Mouse (Mus musculus) kidney, adult 18-20 months (tissue): ENCODE measurements around the gene Dnase1.
"Not testable (repeated sequence)": the region's sequence is repeated elsewhere in the genome, so short reads cannot be mapped to it uniquely, and the experiment has no call there.

Experiments used
- DNase-seq: peaks from one replicate; pipeline ENCODE4 v3.0.0; 2021

The Dnase1 gene

DNA sequence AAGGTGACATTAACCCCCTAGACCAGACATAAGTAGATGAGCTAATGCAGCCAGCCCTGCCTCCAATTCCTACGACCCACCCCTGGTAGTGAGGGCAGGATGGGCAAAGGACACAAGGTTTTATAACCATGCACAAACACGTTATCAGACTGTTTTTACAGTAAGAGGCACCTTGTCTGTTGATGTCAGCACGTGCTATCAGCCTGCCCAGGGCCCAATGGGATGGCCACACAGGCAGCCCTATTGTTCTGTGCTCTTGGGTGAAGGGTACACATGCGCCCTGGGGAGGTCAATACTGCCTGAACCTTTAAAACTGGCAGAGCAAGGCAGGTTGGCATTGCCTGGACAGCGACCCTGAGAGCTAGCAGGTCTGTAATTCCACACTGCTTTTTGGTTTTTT is at the start of gene Dnase1:
Dnase1 (plus strand) TSS at position 136 of the 400 bp plus-strand sequence.
- peak; percentile 59 for DNase-seq

DNA sequence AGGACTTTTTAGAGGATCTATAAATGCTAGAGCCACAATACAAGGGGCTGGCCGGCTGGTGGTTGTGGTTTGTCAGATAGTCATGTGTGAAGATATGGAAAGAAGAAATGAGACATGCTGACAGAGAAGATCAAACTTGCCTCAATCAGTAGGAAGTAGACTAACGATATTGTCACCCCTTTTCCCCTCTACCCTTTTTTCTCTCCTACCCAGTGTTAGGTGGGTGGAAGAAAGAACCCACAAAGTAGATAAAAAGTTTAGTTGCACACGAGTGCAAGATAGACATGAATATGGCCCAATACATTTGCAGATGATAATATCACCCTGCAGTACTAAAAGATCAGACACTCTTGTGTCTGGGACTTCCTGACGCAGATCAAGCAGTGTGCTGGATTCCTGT is 48.3 kb upstream of the Dnase1 start:
- DNase-seq, result no peak

DNA sequence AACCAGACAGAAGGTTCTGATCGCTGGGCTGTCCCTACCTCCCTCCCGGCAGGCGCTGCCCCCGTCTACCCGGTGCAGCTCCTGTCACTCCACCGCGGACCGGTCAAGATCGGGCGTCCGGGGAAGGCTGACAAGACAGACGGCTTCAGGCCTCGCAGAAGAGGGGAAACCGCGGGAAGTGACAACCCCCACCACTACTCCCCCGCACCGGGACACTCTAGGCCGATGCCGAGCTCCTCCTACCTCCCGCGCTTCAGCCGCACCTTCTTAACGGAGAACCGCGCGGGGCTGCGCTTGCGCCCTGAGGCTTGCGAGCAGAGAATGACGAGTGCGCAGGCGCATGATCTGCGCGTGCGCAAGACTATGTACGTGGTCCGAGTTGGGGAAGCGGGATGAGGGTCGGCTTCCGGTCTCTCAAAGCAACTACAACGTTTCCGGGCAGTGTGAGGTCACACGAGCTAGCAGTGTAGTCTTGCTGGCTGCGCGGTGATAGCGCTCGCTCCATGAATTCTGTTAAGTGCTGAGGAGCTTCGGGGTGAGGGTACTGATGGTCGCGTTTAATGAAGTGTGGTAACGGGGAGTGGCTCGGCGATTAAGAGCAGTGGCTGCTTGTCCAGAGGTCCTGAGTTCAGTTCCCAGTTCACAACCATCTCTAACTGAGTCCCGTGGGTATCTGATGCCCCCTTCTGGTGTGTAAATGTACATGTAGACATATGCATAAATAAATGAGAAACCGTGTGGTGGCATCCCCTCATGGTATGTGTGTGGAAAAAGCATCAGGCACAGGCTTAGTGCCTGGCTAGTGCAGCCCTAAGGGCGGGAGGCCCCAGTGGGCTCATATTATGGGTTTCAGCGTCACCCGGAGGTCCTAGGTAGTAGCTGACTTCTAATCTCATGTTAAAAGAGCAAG is 33.0 kb upstream of the Dnase1 start, which contains the start of gene Slx4:
Slx4 (minus strand) TSS at position 282 of the 910 bp plus-strand sequence.
- DNase-seq, result peak; percentile 96

DNA sequence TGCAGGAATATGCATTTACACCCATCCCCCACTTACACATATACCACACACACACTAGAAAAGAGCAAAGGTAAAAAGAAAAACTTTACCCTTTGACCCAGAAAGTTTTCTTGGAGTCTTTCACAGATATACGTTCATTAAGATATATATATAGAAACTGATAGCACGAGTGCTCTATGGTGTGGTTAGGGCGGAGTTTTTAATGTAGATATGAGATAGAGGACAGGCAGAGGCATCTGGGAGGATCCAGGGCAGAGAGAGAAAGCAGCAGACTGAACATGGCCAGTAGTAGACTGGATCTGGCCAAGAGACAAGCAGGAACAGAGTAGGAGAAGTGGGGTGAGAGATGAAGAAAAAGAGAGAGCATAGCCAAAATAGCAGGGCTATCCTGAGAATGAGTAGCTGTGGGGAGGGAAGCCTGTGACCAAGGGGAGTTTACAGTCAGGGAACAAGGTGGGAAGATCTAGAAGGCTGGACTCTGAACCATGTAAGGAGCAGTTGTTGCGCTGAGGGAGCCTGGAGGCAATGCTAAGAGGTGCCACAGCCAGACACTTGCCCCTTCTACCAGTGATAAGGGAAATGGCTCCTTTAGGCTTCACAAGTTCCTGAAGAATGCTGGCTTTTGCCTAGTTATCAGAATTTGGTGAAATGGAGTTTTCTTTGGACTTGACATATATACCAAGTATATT is 23.7 kb upstream of the Dnase1 start:
- no peak for DNase-seq

DNA sequence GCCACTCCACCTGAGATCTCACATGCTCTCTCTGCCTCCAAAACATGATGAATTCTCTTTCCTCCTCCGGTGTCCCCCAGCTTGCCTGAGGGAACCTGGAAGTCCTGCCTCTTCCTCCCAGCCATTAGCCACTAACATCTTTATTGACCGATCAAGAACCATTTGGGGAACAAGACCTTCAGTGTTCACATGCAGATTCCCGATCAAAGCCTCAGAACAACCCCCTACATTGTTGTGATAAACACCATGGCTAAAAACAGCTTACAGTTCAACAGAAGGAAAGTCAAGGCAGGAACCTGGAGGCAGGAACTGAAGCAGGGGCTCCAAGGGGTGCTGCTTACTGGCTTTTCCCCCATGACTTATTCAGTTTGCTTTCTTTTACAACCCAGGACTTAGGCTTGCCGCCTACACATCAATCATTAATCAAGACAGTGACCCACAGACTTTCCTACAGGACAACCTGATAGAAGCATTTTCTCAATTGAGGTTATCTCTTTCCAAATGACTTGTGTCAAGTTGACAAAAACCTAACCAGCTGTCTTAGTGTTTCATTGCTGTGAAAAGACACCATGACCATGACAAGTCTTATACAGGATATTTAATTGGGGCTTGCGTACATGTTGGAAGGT is 22.6 kb upstream of the Dnase1 start:
- no peak for DNase-seq

DNA sequence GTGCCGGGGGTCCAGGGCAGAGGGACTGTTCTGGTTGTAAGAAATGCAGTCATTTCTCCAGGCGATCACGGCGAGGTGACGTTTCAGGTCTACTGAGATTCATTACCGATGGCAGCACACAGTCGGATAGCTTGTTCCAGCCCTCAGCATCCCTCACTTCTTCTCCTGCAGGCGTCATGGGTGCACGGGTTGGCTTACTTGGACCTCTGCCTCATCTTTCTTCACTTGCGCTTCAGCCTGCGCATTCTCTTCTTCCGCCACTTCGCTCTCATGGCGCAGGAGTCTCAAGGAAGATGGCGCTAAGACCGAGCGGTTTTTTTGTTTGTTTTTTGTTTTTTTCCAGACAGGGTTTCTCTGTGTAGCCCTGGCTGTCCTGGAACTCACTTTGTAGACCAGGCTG is 20.0 kb upstream of the Dnase1 start:
- DNase-seq, result not testable (repeated sequence)

DNA sequence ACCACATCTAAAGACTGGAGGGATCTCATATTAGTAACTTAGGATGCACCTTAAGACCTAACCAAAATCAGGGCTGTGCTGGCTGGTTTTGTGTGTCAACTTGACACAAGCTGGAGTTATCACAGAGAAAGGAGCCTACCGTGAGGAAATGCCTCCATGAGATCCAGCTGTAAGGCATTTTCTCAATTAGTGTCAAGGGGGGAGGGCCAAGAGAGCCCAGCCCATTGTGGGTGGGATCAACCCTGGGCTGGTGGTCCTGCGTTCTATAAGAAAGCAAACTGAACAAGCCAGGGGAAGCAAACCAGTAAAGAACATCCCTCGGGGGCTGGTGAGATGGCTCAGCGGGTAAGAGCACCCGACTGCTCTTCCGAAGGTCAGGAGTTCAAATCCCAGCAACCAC is 19.3 kb upstream of the Dnase1 start:
- not testable (repeated sequence) for DNase-seq

DNA sequence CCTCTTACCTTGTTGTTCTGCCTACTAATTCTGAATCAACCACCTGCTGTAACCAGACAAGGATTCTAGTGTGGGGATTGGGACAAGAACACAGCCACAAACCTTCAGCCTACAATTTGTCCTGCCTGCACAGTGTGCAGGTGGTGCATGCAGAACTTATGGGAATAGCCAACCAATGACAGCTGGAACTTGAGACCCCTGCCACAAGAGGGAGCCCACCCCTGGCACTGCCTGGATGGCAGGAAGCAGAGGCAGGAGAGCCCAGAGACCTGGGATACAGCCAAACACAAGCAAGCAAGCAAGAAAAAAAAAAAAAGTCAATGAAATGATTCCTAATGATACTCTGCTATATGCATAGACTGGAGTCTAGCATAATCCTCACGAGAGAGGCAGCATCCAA is 15.5 kb upstream of the Dnase1 start:
- DNase-seq, result no peak

DNA sequence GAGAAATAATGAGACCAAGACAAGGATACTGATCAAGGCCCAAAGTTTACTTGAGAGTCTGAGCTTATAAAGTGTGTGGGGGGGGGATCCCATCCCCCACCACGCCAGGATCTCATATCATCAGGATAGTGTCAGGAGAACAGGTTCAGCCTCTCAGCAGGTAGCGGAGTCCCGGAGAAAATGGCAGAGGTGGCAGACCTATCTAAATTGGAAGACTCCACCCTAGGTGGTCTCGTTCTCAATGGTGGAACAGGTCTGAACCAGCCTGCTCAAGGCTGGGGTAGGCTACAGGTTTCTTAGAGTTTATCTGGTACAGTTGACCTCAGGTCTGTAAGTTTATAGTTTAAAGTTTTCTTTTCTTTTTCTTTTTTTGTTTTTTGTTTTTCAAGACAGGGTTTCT is 14.0 kb upstream of the Dnase1 start:
- no peak for DNase-seq

DNA sequence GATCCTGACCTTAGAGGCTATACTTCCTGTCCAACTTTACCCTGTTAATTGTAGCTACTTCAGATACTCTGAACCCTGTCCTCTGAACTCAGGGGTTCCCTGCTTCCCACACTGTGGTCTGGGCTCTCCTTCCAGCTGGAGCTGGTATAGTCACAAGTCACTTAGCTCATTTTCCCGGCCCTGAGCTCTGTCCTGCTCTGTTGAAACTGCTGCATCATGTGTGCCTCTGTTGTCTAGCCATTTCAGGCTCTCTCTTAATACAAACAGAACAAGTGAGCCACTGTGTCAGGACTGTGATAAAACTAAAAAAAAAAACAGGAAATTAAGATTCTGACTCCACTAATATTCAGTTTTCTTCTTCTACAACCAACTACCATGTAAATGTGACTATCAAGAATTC is 10.1 kb upstream of the Dnase1 start:
- peak; percentile 36 for DNase-seq

DNA sequence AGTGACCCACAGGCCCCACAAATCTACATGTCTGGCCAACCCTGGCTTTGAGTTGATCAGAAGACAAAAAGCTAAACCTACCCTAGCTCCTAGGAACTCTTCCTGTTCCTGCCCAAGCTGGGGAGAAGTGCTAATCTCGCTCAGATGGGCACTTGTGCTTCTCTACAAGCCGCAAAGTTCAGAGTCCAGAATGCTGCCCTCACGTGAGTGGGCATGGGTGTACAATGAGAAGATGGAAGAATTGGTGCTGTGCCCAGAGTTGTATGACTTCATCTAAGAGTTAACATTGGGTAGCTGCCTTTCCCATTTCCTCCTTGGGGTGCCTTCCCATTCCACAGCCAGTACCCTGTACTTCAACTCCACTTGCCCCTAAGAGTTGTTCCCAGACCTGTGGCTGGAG is 9.5 kb upstream of the Dnase1 start:
- DNase-seq, result peak; percentile 78

DNA sequence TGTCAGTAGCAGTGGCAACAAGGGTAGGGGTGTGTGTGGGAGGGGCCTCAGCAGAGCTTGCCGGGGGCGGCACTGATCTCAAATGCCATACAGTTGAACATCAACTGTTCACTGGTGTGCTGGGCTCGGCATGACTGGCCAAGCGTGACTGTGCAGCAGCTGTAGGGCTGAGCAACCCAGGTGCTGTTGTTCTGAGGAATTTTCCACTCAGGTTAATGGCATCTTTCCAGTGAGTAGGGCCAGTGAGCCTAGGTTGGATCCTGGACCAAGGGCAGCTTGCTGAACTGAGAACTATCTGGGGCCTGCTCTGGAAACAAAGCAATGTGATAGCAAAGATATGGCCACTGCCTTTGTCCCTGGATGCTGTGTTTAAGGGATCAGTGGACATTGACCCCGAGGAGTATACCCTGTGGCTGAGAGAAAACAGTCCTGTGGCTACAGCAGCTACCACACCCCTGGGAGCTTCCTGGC is 7.3 kb upstream of the Dnase1 start:
- peak; percentile 85 for DNase-seq

DNA sequence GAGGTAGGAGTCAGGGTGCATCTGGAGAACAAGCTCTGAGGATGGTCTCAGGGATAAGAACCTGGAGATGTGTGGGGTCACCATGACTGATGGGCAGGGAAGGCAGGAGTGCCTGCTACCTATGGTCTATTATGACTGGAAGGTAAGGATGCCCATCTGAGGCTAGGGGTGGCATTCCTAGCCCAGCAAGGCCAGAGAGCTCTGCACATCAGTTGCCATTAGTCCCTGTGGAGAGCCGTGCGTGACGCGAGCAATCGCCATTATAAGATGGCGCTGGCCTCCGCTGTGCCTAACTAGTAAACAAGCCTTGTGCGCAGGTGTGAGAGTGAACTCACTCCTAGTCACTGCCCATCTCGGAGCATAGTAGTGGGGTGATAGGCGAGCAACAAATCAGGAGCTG is 6.2 kb upstream of the Dnase1 start:
- peak; percentile 42 for DNase-seq

DNA sequence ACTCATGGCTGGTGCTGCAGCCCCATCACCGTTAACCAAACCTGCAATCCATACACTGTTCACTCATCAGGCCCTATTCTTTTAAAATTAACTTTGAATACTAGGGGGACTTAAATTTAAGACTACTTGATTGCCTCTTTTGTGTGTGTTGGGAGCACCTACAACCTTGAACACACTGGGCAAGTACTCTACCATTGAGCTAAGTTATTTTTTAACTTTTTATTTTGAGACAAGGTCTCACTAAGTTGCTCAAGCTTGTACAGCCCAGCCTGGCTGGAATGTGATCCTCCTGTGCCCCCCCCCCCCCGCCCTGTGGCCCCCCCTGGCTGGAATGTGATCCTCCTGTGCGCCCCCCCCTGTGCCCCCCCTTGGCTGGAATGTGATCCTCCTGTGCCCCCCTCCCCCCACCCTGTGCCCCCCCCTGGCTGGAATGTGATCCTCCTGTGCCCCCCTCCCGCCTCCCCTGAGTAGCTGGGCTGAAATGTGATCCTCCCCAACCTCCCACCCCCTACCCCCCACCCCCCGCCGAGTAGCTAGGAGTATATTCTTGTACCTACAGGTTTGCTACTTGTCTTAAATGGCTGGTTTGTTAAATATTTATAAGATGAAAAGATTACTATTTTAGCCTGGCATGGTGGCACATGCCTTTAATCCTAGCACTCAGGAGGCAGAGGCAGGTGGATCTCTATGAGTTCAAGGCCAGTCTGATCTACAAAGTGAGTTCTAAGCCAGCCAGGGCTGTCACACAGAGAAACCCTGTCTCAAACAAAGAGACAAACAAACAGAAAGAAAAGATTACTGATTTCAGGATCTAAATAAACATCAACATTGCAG is 5.1 kb upstream of the Dnase1 start:
- peak; percentile 34 for DNase-seq

DNA sequence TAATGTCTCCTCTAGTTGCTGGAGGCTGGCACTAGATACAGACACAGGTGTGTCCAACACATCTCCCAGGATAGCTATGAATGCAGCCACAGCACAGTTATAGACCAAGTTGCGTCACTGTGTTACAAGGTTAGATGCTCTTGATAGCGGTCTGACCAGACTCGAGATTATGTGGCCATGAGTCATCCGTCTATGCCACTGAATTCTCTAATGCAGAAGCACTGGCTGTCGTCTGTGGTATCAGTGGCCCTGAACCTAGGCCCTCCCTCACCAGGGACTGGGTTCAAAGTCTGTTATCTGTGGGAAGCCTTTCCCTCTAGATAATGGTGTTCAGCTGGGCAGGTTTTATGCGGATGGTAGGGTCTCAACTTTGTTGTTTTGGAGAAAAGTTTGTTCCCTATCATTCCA is 4.4 kb upstream of the Dnase1 start:
- DNase-seq, result no peak

DNA sequence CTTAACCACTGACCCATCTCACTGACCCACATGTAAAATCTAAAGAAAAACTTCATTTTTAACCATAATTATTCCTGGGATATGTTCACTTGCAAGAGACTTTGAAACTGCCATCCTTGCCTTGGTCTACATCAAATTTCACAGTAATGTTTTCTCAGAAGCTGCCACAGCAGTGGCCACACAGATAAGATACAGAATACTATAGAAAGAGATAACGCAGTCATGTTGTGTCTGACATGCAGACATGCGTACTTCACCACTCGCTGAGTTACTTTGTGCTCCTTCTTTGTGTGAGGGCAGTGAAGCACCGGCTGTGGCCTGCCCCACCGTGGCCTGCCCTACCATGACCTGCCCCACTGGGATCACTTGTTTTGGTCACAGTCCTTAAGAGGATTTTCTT is 2.8 kb upstream of the Dnase1 start:
- no peak for DNase-seq

DNA sequence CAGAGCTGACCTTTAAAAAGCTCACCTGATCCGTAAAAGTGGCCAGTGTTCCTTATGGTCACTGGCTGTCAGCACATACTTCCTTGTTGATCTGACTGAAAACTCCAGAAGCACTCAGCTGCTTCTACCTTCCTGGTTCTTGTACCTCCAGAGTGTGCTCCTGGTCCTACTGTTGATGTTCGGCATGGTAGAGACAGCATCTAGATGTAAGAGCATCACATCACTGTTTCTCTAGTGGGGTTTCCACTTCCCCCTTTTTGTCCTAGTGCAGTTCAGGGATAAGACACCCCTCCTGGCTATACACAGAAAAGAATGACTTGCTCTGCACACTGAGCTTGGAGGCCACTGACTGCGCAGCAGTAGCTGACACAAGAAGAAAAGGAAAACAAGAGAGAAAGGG is 2.3 kb upstream of the Dnase1 start:
- no peak for DNase-seq

DNA sequence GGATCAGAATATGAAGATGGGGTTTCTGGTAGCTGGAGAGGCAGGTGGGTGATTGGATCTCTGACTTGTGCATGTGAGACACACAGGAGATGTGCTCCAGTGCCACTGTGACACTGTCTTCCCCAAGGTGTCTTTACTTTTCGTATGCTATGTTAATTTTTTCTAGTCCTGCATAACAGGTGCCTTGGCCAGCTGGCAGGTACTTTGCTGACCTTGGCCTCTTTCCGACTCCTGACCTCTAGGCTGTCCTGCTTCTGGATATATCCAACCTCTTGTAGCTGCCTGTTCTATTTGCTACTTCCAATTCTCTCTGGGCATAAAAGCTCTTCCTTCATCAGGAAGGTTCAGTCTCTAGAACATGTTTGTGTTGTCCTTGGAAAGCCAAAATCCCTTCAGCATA is 1.2 kb upstream of the Dnase1 start:
- DNase-seq, result peak; percentile 67

DNA sequence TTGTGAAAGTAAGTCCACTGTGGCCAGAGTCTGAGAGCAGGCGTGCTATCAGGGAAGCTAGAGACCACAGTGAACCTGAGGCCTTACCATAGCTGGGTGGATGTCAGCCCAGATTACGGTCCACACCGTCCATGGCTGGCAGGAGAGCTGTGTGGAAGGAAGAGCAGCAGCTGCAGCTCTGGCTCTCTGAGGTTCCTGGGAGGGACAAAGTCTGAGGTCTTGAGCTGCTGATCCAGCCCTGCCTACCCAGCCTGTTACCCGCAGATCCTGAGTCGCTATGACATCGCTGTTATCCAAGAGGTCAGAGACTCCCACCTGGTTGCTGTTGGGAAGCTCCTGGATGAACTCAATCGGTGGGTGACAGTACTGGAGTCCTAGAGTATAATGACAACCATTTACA is 948 bp downstream of the Dnase1 start:
- peak; percentile 40 for DNase-seq

DNA sequence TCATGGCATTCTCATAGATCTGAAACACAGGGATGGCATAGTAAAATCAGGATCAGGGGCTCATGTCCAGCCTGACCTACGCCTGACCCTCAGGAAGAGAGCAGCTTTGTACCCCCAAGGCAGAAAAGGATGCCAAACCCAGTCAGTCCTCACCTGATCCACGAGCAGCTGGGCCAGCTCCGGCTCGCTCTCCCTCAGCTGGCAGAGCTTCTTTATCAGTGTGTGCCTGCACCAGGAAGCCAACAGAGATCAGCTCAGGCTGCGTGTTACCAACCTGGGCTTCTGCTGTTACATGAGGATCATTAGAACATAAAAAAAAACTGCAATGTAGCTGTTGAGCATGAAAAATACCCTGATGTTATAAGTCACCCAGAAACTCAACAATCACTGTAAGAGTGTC is 3.5 kb downstream of the Dnase1 start:
- no peak for DNase-seq

DNA sequence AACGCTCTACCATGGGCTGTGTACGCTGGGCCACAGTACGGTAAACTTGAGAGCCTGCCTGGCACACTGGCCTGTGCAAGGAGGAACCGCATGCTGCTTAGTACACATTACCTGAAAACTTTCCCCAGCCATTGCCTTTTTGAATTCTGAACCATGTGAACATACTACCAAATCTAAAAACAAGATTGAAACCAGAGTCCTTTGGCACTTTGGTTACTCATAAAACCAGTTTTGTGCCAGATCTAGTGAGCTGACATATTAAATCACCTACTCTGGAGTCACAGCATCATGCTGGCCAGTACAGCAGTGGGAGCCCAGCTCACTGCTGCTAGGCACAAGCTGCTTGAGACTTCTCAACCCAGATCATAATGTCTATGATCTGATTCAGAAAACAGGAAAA is 4.9 kb downstream of the Dnase1 start:
- DNase-seq, result peak; percentile 49

DNA sequence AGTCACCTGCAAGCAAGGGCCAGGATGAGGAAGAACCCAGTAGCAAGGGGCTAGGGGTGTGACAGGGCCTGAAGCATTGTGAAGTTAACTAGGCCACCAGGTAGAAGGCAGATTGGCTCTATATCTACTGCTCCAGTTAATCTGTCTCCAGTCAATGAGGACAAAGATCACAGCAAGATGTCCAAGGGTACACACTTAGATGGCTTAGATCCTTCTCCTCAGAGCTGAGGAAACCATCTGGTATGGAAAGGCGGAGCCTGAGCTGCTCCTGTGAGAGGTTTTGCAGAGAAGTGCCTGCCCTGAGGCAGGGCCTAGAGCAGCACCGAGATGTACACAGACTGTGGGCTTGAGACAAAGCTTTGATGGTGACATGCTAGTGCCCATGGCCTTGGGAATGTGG is 7.4 kb downstream of the Dnase1 start:
- DNase-seq, result peak; percentile 50

DNA sequence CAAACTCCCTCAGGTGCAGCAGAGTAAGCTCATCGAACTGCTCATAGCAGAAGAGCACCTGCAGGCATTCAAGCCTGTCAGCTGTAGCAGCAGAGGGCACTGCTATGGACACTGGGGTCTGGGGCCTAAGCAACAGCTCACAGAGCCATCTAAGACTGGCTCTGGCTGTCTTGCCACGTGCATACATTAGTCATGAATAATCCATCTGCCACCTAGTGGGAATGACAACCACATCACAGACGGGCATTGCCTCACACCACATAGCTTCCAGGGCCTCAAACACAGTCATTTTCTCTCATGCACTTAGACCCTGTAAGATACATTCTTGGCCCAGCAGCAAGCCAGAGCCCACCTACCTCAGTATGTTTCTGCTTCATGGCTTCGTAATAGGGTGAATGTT is 8.8 kb downstream of the Dnase1 start:
- DNase-seq, result peak; percentile 44
